Mouse (Mus musculus) liver, embryonic 14.5 days (tissue): ENCODE measurements around the gene Itpk1. TPM values are rescaled to one million over a fixed set of nuclear protein-coding genes. Genes with fewer than 3 reads are reported as not detected.

Source experiments
- ATAC-seq: fragments of 200-750 bp; cut with Nextera tagmentation; 2 replicates; pipeline ENCODE4 v1.8.0; 2017; ENCODE audit warnings: moderate number of reproducible peaks, mild to moderate bottlenecking, moderate library complexity; ENCODE audit not compliant: insufficient read depth
- DNase-seq, 3 experiments: peaks; one replicate each; pipeline ENCODE4 v3.0.0-alpha.2; 2012 to 2013; ENCODE audit warnings: low read depth in 3 of 3, low spot score in 3 of 3
- H3K27ac ChIP-seq: fragments of 300-500 bp; sonication (generic); 2 replicates; pipeline ENCODE4 v1.5.1; 2014; ENCODE audit warnings: moderate library complexity, mild to moderate bottlenecking, control low read depth, inconsistent platforms
- H3K27me3 ChIP-seq: fragments of 300-500 bp; sonication (generic); 2 replicates; pipeline ENCODE4 v1.6.1; 2014; ENCODE audit warnings: mild to moderate bottlenecking, low read length, moderate library complexity; ENCODE audit not compliant: control insufficient read depth, insufficient read depth
- H3K36me3 ChIP-seq: fragments of 300-500 bp; sonication (generic); replicated peaks from 2 replicates; pipeline ENCODE4 v1.6.1; 2014; ENCODE audit warnings: low read depth; ENCODE audit not compliant: control insufficient read depth, insufficient read depth
- H3K4me1 ChIP-seq, 2 experiments: fragments of 200-500 bp in 1 of 2; fragments of 300-500 bp in 1 of 2; sonication (generic) in 1 of 2; replicated peaks; 2 replicates each; pipeline ENCODE4 v1.6.1; 2012 to 2014; ENCODE audit warnings: antibody characterized with exemption in 1 of 2, inconsistent platforms in 1 of 2, low read length in 1 of 2; ENCODE audit not compliant: control insufficient read depth in 2 of 2, insufficient read depth in 2 of 2
- H3K4me2 ChIP-seq: fragments of 300-500 bp; sonication (generic); 2 replicates; pipeline ENCODE4 v1.6.1; 2014; ENCODE audit warnings: low read depth, mild to moderate bottlenecking, control low read depth, moderate library complexity
- H3K4me3 ChIP-seq, 2 experiments: fragments of 200-500 bp in 1 of 2; fragments of 300-500 bp in 1 of 2; sonication (generic) in 1 of 2; 2 replicates each; pipeline ENCODE4 v1.5.1; 2012 to 2014; ENCODE audit warnings: low read depth in 2 of 2, low read length in 2 of 2, mild to moderate bottlenecking in 2 of 2, control low read depth in 1 of 2, inconsistent platforms in 1 of 2, moderate library complexity in 1 of 2; ENCODE audit not compliant: insufficient read depth in 1 of 2
- H3K9ac ChIP-seq: fragments of 300-500 bp; sonication (generic); replicated peaks from 2 replicates; pipeline ENCODE4 v1.6.1; 2014; ENCODE audit warnings: mild to moderate bottlenecking, control low read depth, moderate library complexity
- H3K9me3 ChIP-seq: fragments of 300-500 bp; sonication (generic); 2 replicates; pipeline ENCODE4 v1.6.1; 2016; ENCODE audit warnings: low read length, mixed read lengths; ENCODE audit not compliant: control insufficient read depth
- CTCF ChIP-seq: IDR thresholded peaks from 2 replicates; pipeline ENCODE4 v1.5.1; 2016; ENCODE audit warnings: antibody characterized with exemption, low read depth, control low read depth
- EP300 ChIP-seq: IDR thresholded peaks from 2 replicates; pipeline ENCODE4 v1.6.1; 2016; ENCODE audit warnings: antibody characterized with exemption, low read depth
- WGBS: fragments of 180-500 bp; shearing (Covaris S2); extraction: QIAGEN DNeasy Blood & Tissue Kit; methylation state at CpG from one replicate; pipeline ENCODE4 v1.1.7; 2014; ENCODE audit not compliant: insufficient replicate concordance; 5-methylcytosine and 5-hydroxymethylcytosine counted together
- polyA plus RNA-seq, 2 experiments: library from polyadenylated mRNA; depleted of rRNA in 1 of 2; stranded (reverse) in 1 of 2; unstranded in 1 of 2; fragments of >200 nt; fragmentation: Nextera tagmentation in 1 of 2; extraction: Ambion mirVana in 1 of 2; gene quantifications; 2 replicates each; pipeline versions ENCODE4 v1.2.1 to v1.2.3; 2012 to 2014

The Itpk1 gene
- polyA plus RNA-seq, 2 experiments, result 2.3 to 2.4 TPM

- Histone ChIP-seq H3K9ac (peak overlapping the region; percentile 95), H3K4me2 (peak overlapping the region; percentile 86), H3K9me3 (no peaks in the 10 kb centered on the region), H3K36me3 (peaks cover 7% of the 10 kb centered on the region), H3K27ac (peak overlapping the region; percentile 77), H3K27me3 (no peaks in the 10 kb centered on the region), H3K4me1 (peaks cover 13 to 22% of the 10 kb centered on the region in 2 experiments), H3K4me3 (peak overlapping the region; percentile 77 to 98)
- no peak for TF ChIP-seq CTCF
- WGBS, result 1% methylated on average over 33 of the region's 33 CpGs
- peak; percentile 57 for ATAC-seq
- no peak for DNase-seq
These were observed 38.4 kb upstream of the Itpk1 start for GRCm38 (mm10) chr12:102743036-102743588.

GRCm38 (mm10) chr12:102742056-102742455 lies 37.3 kb upstream of the Itpk1 start:
- no peaks in the 10 kb centered on the region for H3K9me3 ChIP-seq
- no peak overlapping the region for H3K4me3 ChIP-seq
- H3K4me1 ChIP-seq, result peaks cover 13 to 20% of the 10 kb centered on the region in 2 experiments
- H3K27me3 ChIP-seq, result no peaks in the 10 kb centered on the region
- WGBS, result 47% methylated on average over 7 of the region's 7 CpGs
- H3K27ac ChIP-seq, result no peak overlapping the region
- H3K9ac ChIP-seq, result no peak overlapping the region
- ATAC-seq (no peak), DNase-seq (no peak)
- TF ChIP-seq CTCF (no peak), EP300 (no peak)
- no peak overlapping the region for H3K4me2 ChIP-seq
- peaks cover 3% of the 10 kb centered on the region for H3K36me3 ChIP-seq

GRCm38 (mm10) chr12:102740285-102740684 lies 35.6 kb upstream of the Itpk1 start:
- no peaks in the 10 kb centered on the region for H3K36me3 ChIP-seq
- H3K27ac ChIP-seq, result no peak overlapping the region
- no peak overlapping the region for H3K4me2 ChIP-seq
- peaks cover 13 to 18% of the 10 kb centered on the region in 2 experiments for H3K4me1 ChIP-seq
- DNase-seq, result no peak
- 60% methylated on average over 3 of the region's 3 CpGs for WGBS
- TF ChIP-seq EP300, result no peak
- TF ChIP-seq CTCF, result peak; percentile 47; the same call in 1 of the 2 replicates
- no peak overlapping the region for H3K9ac ChIP-seq
- no peak for ATAC-seq
- H3K4me3 ChIP-seq, result no peak overlapping the region
- no peaks in the 10 kb centered on the region for H3K9me3 ChIP-seq
- no peaks in the 10 kb centered on the region for H3K27me3 ChIP-seq

- 71% methylated on average over 5 of the region's 5 CpGs for WGBS
- Histone ChIP-seq H3K4me1 (peaks cover 9 to 11% of the 10 kb centered on the region in 2 experiments), H3K4me2 (no peak overlapping the region), H3K9ac (no peak overlapping the region), H3K4me3 (no peak overlapping the region), H3K9me3 (no peaks in the 10 kb centered on the region), H3K36me3 (no peaks in the 10 kb centered on the region), H3K27ac (no peak overlapping the region), H3K27me3 (no peaks in the 10 kb centered on the region)
- ATAC-seq (no peak), DNase-seq (no peak)
- TF ChIP-seq EP300 (no peak), CTCF (no peak)
These were observed 34.4 kb upstream of the Itpk1 start for GRCm38 (mm10) chr12:102739096-102739495.

- WGBS, result 2% methylated on average over 5 of the region's 5 CpGs
- no peak overlapping the region for H3K9ac ChIP-seq
- H3K27ac ChIP-seq, result no peak overlapping the region
- no peaks in the 10 kb centered on the region for H3K36me3 ChIP-seq
- H3K4me3 ChIP-seq, result no peak overlapping the region
- DNase-seq, result peak in 1 of 3 experiments; percentile 36
- peaks cover 11 to 23% of the 10 kb centered on the region in 2 experiments for H3K4me1 ChIP-seq
- no peak for ATAC-seq
- no peaks in the 10 kb centered on the region for H3K27me3 ChIP-seq
- no peak overlapping the region for H3K4me2 ChIP-seq
- H3K9me3 ChIP-seq, result no peaks in the 10 kb centered on the region
- TF ChIP-seq CTCF (peak; percentile 85), EP300 (no peak)
These were observed 28.7 kb upstream of the Itpk1 start for GRCm38 (mm10) chr12:102733381-102733780.
